18 mouse cellular contexts compared by ENCODE assay signal in the genomic region with DNA sequence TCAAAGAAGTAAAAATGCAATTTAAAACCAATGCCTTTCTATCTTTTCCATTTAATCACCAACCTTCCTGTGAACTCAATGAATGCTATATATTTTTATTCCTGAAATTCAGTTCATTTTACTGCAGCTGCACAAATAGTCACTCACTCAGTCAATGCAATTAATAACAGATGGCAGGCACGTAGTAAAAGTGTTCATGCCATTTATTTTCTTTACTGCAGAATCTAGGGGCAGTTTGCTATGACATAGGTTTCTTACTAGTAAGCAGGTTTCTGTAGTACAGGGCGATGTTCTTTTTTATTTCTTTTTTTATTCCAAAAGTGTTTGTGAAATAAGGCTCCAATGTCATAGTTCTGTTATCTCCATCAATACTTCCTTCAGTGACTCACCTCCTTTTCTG.
"Had no signal": no experiment of that assay in that cellular context is flagged by ENCODE, and none has a peak within 500 bp of the region (broad histone marks: within the 10 kb centered on the region; RNA-seq: fewer than 3 reads in every experiment).

No protein-coding gene starts in this region.

- ATAC-seq: intestine, embryonic 16.5 days; lung, postnatal 0 days had no signal

- DNase-seq: kidney, adult 8-10 months; kidney, postnatal 36 days; layer of hippocampus, adult 9-11 months; layer of hippocampus, postnatal 36 days; left cerebral cortex, postnatal 4 days; lung, adult 2 months; lung, postnatal 36 days; midbrain, embryonic 14.5 days; right cerebral cortex, adult 18-20 months; right cerebral cortex, postnatal 25 days; thymus, postnatal 14 days had no signal

- H3K4me3 ChIP-seq: liver, embryonic 15.5 days; myocyte; neural tube, embryonic 15.5 days had no signal

- H3K27me3 ChIP-seq: liver, embryonic 15.5 days; neural tube, embryonic 15.5 days had no signal

- H3K9ac ChIP-seq: liver, embryonic 15.5 days; neural tube, embryonic 15.5 days had no signal

- H3K27ac ChIP-seq: liver, embryonic 15.5 days; neural tube, embryonic 15.5 days; stomach, postnatal 0 days had no signal

- H3K4me2 ChIP-seq: liver, embryonic 11.5 days; liver, embryonic 15.5 days; neural tube, embryonic 15.5 days had no signal

- H3K36me3 ChIP-seq: liver, embryonic 15.5 days; neural tube, embryonic 15.5 days had no signal

- H3K9me3 ChIP-seq: liver, embryonic 15.5 days; neural tube, embryonic 15.5 days had no signal

- H3K4me1 ChIP-seq: liver, embryonic 15.5 days; neural tube, embryonic 15.5 days had no signal
